Mouse (Mus musculus) cerebellum, adult (tissue): Measurements from ENCODE around the gene Ablim1.

Experiments
- ATAC-seq: cut with Nextera tagmentation; 2 replicates; pipeline ENCODE4 v1.9.2; 2017; ENCODE audit warnings: mild to moderate bottlenecking, moderate library complexity, mixed read lengths; ENCODE audit not compliant: insufficient number of reproducible peaks, low FRiP score, low TSS enrichment

Gene Ablim1

GRCm38 (mm10) chr19:57269791-57270190 lies 44.9 kb downstream of the Ablim1 start:
- no peak for ATAC-seq

DNA sequence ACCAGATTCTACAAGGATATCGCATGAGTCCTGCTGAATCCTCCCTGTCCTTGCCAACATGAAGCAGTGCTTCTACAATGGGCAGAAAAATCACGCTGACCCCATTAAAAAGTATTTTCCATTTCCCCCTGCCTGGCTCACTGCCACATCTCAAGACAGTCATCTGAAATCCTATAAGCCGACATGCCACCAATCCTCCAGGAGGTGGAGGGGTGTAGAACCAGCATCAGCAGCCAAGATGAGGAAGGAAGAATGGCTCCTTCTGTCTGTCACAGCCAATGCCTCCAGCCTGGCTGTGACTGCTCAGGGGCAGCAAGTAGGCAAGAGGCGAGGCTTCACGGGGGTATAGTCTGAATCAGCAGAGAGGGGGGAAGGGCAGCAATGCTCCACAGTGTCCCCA lies 47.2 kb downstream of the Ablim1 start:
- no peak for ATAC-seq

- no peak for ATAC-seq
These were observed 48.2 kb downstream of the Ablim1 start for GRCm38 (mm10) chr19:57266374-57267085.

DNA sequence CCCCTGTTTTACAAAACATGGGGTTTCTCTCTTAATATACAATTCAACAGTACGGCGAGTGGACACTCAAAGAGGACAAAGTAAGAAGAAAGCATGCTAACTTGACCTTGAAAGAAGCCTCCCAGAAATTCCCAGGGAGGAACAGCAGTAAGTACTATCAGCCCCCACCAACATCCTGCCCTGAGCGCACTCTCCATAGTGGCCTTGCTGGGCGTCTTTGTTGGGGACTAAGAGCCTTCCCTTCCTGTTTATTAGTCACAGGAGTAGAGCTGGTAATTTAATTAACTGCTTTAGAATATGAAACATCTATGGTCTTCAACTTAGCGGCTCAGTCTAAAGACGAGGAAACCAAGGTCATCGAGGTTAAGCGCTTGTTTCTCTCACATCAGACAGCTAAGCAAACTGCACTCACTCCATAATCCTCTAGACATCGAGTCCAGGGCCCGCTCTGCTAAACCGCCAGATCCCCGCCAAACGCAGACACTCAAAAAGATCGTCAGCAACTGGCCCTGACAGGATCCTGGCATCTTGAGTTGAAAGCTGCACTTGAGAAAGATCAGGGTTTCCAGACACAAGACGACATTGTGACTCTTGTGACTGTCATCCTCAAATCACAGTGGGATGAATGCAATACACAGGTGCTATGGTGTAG lies 50.3 kb downstream of the Ablim1 start:
- no peak for ATAC-seq

DNA sequence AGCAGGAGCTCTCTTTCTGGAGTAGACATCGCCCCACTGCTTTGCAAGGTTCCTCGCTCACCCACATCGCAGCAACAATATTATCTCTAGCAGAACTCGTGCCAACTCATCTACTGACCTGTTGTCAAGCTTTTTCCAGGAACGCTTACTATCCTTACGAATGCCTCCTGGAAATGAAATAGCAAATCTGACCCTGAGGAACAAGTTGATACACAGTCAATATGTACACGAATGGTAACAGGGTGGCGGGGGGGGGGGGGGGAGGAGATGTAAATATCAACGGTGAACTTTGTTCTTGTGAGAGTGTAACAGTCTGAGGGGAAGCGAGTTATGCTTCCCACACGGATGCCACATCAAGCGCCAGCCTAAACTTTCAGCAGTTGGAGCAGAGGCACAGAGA lies 56.9 kb downstream of the Ablim1 start:
- ATAC-seq: no peak

DNA sequence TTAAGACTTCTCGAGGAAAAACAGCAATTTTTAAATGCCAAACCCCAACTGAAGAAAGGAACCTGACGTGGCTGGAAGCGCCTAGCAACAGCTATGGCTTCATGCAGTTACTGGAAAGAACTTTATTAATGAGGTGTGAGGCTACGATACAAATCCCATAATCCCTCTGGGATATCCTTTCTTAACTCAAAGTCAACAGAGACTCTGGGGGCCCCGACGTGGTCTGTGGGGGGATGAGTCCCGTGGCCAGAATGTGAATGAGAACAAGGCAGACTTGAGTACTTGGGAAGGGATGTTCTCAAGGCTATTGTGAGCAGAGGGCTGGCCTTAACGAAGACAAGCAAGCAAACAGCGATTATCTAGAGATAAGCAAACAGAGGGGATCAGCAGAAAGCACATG lies 58.1 kb downstream of the Ablim1 start:
- ATAC-seq: no peak

- ATAC-seq: no peak
These were observed 59.6 kb downstream of the Ablim1 start for GRCm38 (mm10) chr19:57255157-57255556.

GRCm38 (mm10) chr19:57252692-57253448 lies 61.8 kb downstream of the Ablim1 start:
- ATAC-seq: no peak

- no peak for ATAC-seq
These were observed 65.9 kb downstream of the Ablim1 start for GRCm38 (mm10) chr19:57248781-57249180.

GRCm38 (mm10) chr19:57247221-57247620 lies 67.5 kb downstream of the Ablim1 start:
- peak; percentile 64 for ATAC-seq

- ATAC-seq: no peak
These were observed 70.4 kb downstream of the Ablim1 start for GRCm38 (mm10) chr19:57244281-57244680.

GRCm38 (mm10) chr19:57243606-57244005 lies 71.1 kb downstream of the Ablim1 start:
- ATAC-seq: no peak

DNA sequence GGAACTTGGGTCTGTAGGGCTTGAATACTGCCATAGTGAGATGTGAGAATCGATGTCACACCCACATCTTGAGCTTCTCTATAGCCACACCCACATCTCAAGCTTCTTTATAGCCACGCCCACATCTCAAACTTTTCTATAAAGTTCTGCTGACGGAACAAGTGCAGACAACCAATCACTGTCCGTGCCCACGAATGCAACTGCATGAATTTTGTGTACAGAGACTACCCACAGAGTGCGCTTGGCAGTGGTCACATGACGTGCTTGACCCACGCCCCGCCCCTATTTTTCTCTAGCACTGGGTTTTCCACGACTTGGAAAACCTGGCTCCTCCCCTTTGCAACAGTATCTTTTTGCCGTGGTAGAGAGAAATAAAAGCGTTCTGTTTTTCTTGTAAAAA lies 71.5 kb downstream of the Ablim1 start:
- no peak for ATAC-seq

- ATAC-seq: 0 out of 2 replicates have a peak, but pooled peaks have one; percentile 32
These were observed 73.1 kb downstream of the Ablim1 start for GRCm38 (mm10) chr19:57241363-57242192.

- ATAC-seq: no peak
These were observed 74.5 kb downstream of the Ablim1 start for GRCm38 (mm10) chr19:57240259-57240658.

- ATAC-seq: peak; percentile 53; the same call in 1 of the 2 replicates
These were observed 75.4 kb downstream of the Ablim1 start for GRCm38 (mm10) chr19:57239176-57239784.

DNA sequence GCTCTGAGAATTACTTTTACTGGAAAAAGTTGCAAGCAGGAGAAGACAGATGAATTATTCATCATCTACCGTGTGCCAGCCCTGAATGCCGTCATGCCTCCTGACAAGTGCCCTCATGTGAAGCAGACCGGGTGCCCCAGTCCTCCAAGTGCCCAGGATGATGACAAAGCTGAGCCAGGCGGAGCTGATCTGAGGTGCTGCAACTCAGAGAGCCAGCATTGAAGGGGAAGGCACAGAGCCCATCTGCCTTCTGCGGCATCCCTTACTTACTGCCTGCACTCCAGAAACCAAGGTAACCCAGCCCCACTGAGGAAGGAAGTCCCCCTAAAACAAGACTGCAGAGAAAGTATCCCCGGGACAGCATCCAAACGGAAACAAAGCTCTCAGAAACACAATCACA lies 76.3 kb downstream of the Ablim1 start:
- ATAC-seq: peak; percentile 56; the same call in 1 of the 2 replicates

- no peak for ATAC-seq
These were observed 77.2 kb downstream of the Ablim1 start for GRCm38 (mm10) chr19:57237534-57237933.

DNA sequence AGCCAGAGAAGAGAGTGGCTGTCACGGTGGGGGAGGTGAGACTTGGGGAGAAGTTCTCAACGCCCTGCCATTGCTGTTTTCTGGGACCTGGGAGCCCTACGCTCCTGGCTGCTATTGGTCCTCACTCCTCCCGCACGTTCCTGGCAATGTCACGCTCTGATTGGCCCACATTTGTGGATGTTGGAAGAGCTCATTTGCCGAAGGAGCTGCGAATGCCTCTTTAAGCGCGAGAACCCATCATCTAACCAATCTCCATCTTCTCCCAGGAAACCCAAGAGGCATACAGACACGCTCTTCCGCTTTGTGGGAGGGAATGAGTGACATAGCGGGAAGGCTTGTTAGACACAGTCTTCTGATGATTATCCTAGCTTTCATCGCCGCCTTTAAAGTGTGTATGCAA lies 78.1 kb downstream of the Ablim1 start:
- ATAC-seq: 0 out of 2 replicates have a peak, but pooled peaks have one; percentile 38

- no peak for ATAC-seq
These were observed 78.8 kb downstream of the Ablim1 start for GRCm38 (mm10) chr19:57235931-57236330.
